Mouse (Mus musculus): ENCODE data around the gene Syngr3.

DNA sequence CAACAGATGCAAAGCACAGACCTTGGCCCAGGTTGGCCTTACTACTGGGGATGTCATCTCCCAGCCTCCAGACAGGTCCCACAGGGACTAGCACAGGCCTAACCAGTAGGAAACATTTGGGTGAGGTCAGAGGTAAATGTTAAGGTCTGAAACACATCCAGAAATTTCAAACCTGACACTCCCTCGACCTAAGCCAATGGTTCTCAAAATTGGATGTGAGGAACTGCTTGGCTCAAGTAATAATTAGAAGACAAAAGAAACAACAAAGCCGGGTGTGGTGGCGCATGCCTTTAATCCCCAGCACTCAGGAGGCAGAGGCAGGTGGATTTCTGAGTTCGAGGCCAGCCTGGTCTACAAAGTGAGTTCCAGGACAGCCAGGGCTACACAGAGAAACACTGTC is 43.4 kb downstream of the Syngr3 start:
- TF ChIP-seq CTCF (IDR thresholded peaks at IDR 0.05; ENCODE audit: borderline replicate concordance, extremely low read depth, insufficient read depth, insufficient read length) (no peak), POLR2A (IDR thresholded peaks at IDR 0.05; ENCODE audit: borderline replicate concordance, extremely low read depth, insufficient read depth, insufficient read length, poor library complexity, severe bottlenecking) (no peak)

Measured in brain, embryonic 14.5 days (tissue).